Mouse (Mus musculus) adipocyte (in vitro differentiated cells): ENCODE measurements at regions not wholly inside any gene's neighbourhood (a gene's known extent, or its start where the extent isn't known, plus 50 kb on each side); places are given as distances from the start of the nearest gene placed in this dataset.
"Not testable (repeated sequence)": the region's sequence is repeated elsewhere in the genome, so short reads cannot be mapped to it uniquely, and the experiment has no call there.

ENCODE experiments used
- DNase-seq: peaks from one replicate; pipeline ENCODE4 v3.0.0-alpha.2; 2016; ENCODE audit warnings: low spot score

DNA sequence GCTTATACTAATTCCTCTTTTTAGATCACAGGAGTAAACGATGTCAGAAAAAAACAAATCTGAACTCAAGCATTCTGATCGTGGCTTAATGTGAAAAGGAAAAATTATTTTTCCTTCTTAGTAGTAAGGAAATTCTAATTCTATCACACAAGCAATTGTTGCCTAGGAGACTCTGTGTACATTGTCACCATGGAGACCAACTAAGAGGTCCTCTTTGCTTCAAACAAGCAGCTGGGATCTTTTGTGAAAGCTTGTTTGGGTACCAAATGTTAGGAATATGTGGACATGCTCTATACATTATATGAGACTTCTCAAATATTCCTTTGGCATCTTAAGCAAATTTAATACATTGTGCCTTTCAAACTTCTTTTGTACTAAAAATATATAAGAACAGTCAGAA, 345.9 kb upstream of the Atp10a start:
- no peak for DNase-seq

- DNase-seq, result no peak
These were observed 333.6 kb upstream of the Atp10a start for GRCm38 (mm10) chr7:58322381-58322780.

GRCm38 (mm10) chr7:58367384-58367783, 288.6 kb upstream of the Atp10a start:
- no peak for DNase-seq

DNA sequence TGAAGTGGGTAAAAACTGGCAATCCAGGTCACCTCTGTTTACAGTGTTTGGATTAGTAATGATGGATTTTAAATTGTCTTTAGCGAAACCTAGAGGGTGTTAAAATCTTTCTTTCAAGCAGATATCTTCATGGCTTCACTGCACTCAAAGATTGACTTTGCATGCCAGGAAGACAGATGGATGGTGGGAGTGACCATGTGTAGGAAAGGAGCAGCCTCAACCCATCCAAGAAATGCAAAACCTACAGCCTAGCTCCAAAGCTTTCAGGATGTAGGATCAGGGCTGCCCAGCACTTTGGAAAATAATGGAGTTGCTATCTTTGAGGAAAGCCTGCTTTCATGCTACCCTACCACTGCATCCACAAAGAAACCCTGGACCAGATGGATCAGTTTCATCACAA, 272.6 kb upstream of the Atp10a start:
- no peak for DNase-seq

DNA sequence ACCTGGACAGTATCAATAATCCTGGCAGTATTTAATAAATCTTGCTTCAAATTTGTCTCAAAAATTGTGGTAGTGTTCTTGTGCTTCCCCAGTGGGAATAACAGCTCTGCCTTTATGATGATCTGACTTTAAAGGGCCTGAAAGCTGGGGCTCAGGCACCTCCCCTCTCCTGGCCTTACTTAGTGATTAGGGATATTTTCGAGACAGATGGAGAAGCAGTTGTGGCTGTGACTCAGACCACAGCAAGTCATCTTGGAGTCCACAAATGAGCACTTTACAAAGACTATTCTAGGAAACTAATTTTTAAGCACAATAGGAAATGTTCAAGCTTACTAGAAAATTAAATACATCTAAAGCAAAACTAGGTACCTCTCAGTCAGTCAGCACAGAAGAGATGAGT, 267.6 kb upstream of the Atp10a start:
- no peak for DNase-seq

GRCm38 (mm10) chr7:58392391-58393115, 263.4 kb upstream of the Atp10a start:
- DNase-seq, result no peak

DNA sequence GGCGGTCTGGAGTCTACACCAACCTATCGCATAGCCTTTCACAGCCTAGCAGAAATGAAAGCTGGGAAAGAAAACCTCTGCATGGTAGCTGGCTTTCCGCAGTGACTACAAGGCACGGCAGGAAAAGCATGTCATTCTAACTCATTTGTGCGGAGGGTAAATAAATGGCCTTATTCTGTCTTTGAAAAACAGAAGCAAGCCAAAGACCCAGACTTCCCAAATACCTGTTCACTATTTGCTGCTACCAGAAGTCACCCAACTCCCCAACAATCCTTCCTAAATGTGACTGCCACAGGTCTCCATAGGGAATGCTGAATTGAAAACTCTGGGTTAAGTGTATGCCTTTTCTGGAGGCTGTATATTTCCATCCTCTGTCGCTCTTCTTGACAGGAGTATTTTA, 258.0 kb upstream of the Atp10a start:
- DNase-seq, result no peak

- no peak for DNase-seq
These were observed 257.3 kb upstream of the Atp10a start for GRCm38 (mm10) chr7:58398558-58399144.

- DNase-seq, result peak; percentile 96
These were observed 256.8 kb upstream of the Atp10a start for GRCm38 (mm10) chr7:58399145-58399604.

- no peak for DNase-seq
These were observed 256.3 kb upstream of the Atp10a start for GRCm38 (mm10) chr7:58399651-58400050.

GRCm38 (mm10) chr7:58400594-58400993, 255.4 kb upstream of the Atp10a start:
- DNase-seq, result no peak

DNA sequence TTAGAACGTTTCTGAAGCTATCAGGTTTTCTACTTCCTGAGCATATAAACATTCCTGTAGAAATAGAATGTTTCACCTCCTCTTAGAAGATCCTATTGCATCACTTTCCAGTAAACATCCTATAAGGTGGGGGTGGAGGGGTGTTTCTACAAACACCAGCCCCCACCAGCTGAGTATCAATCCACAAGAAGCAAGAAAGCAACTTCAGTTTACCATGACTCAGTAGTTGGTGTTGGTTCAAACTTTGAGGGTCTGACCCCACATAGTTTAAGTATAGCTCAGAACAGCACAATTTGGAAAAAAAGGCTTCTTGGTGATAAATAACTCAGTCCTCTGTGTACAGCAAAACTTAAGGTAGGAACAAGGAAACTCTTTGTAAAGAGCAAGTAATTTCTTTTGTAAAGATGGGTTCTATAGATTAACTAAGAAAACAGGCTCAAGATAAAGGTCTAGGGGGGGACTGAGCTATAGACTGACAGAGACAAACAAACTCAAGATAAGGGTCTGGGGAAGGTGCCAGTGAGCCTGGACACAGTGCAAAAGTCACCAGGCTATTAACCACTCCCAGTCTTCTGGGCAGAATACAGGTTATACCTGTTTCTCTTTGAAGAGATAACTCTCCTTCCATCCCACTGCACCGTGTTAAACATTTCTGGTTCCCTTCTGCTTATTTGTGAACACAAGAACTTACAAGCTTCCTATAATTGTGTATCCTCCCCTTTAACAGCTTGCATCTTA, 218.9 kb upstream of the Atp10a start:
- DNase-seq, result no peak

- DNase-seq, result no peak
These were observed 213.3 kb upstream of the Atp10a start for GRCm38 (mm10) chr7:58442535-58443184.

GRCm38 (mm10) chr7:58443297-58443696, 212.7 kb upstream of the Atp10a start:
- no peak for DNase-seq

DNA sequence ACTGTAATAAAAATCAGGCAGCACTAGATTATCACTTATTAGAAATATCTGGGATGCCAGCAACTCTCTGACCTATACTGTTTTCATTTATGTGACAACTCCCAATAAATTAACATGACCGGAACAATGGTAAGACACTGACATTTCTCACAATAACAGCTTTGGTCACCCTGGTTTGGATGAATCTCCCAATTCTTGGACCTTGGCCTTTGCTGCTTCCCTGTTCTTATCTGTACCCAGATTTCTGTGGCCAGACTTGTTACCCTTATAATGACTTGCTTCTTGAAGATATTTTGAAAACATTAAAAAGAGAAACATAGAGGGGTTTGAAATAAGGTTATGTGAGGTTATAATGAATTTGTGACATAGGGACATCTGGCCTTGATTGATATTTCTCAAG, 210.2 kb upstream of the Atp10a start:
- DNase-seq, result no peak

GRCm38 (mm10) chr7:58446261-58446660, 209.7 kb upstream of the Atp10a start:
- DNase-seq, result no peak

- DNase-seq, result no peak
These were observed 207.2 kb upstream of the Atp10a start for GRCm38 (mm10) chr7:58448727-58449126.

- no peak for DNase-seq
These were observed 204.0 kb upstream of the Atp10a start for GRCm38 (mm10) chr7:58451981-58452380.

DNA sequence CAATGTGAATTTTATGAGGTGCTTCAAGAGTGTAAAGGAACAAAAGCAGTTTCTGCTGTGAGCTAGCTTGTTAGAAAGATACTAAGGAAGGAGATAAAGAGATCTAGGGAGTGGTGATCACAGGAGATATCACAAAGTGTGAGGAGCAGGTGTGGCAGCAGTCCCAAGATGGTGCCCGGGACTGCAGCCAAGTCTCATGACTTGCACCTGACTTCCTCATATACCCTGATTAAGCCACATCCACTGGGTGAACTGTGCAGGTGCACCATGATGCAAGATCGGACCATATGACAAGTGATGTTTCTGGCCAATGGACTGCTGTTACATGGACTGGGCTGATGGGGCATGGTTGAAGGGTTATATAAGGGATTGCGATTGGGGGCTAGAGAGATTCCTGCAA, 197.8 kb upstream of the Atp10a start:
- not testable (repeated sequence) for DNase-seq

GRCm38 (mm10) chr7:58460939-58461338, 195.0 kb upstream of the Atp10a start:
- DNase-seq, result no peak

GRCm38 (mm10) chr7:58473150-58473549, 182.8 kb upstream of the Atp10a start:
- no peak for DNase-seq

- DNase-seq, result no peak
These were observed 180.8 kb upstream of the Atp10a start for GRCm38 (mm10) chr7:58475139-58475538.

- no peak for DNase-seq
These were observed 167.7 kb upstream of the Atp10a start for GRCm38 (mm10) chr7:58488250-58488649.
